Mouse (Mus musculus): Measurements from ENCODE around the gene Mtor. TPM values are rescaled to one million over a fixed set of nuclear protein-coding genes. Genes with fewer than 3 reads are reported as not detected.
A peak's percentile ranks its signal among the peaks of the same experiment; 100 is the strongest.

Mtor gene
- 36.3 and 42.7 TPM in 2 replicates for polyA plus RNA-seq (2012; rRNA removed)

- Histone ChIP-seq H3K27ac (ENCODE audit: insufficient read depth, low read length) (no peak within 1 kb of the TSS), H3K27me3 (ENCODE audit: control insufficient read depth, insufficient read depth, low read length) (no peaks in the 10 kb centered on the region), H3K4me1 (ENCODE audit: control insufficient read depth, insufficient read depth, low read length) (no peaks in the 10 kb centered on the region), H3K4me3 (replicated peaks; ENCODE audit: insufficient read depth, low read depth, low read length) (peak within 1 kb of the TSS; percentile 82)
- peak; percentile 93 to 98 for DNase-seq
- WGBS, result under 1% methylated on average over 56 of the region's 56 CpGs
- TF ChIP-seq CTCF (IDR thresholded peaks at IDR 0.05; ENCODE audit: borderline replicate concordance, insufficient read depth, low read depth, low read length) (no peak), POLR2A (IDR thresholded peaks at IDR 0.05; ENCODE audit: borderline replicate concordance, insufficient read depth, low read length) (peak; percentile 72)
Observed at GRCm38 (mm10) chr4:148448179-148448852, at the start of gene Mtor. Gene Mtor (plus strand): TSS chr4:148448611.

GRCm38 (mm10) chr4:148399437-148400094 lies 48.8 kb upstream of the Mtor start:
- no peaks in the 10 kb centered on the region for H3K27me3 ChIP-seq (ENCODE audit: control insufficient read depth, insufficient read depth, low read length)
- no peak overlapping the region for H3K4me3 ChIP-seq (replicated peaks; ENCODE audit: insufficient read depth, low read depth, low read length)
- H3K27ac ChIP-seq (ENCODE audit: insufficient read depth, low read length), result no peak overlapping the region
- 72% methylated on average over 9 of the region's 9 CpGs for WGBS
- H3K4me1 ChIP-seq (ENCODE audit: control insufficient read depth, insufficient read depth, low read length), result peaks cover 11% of the 10 kb centered on the region; the same call in 1 of the 2 replicates
- DNase-seq, result no peak
- TF ChIP-seq POLR2A (IDR thresholded peaks at IDR 0.05; ENCODE audit: borderline replicate concordance, insufficient read depth, low read length), result no peak

GRCm38 (mm10) chr4:148403402-148403801 lies 45.0 kb upstream of the Mtor start:
- Histone ChIP-seq H3K4me1 (ENCODE audit: control insufficient read depth, insufficient read depth, low read length) (peaks cover 13% of the 10 kb centered on the region), H3K27ac (ENCODE audit: insufficient read depth, low read length) (no peak overlapping the region), H3K4me3 (replicated peaks; ENCODE audit: insufficient read depth, low read depth, low read length) (peak overlapping the region; percentile 37), H3K27me3 (ENCODE audit: control insufficient read depth, insufficient read depth, low read length) (no peaks in the 10 kb centered on the region)
- peak; percentile 53 to 56 for DNase-seq
- no peak for TF ChIP-seq POLR2A (IDR thresholded peaks at IDR 0.05; ENCODE audit: borderline replicate concordance, insufficient read depth, low read length)
- TF ChIP-seq CTCF (IDR thresholded peaks at IDR 0.05; ENCODE audit: borderline replicate concordance, insufficient read depth, low read depth, low read length), result peak; percentile 28; the same call in 1 of the 2 replicates
- WGBS, result 13% methylated on average over 12 of the region's 12 CpGs

GRCm38 (mm10) chr4:148404748-148405147 lies 43.7 kb upstream of the Mtor start:
- no peak overlapping the region for H3K4me3 ChIP-seq (replicated peaks; ENCODE audit: insufficient read depth, low read depth, low read length)
- TF ChIP-seq POLR2A (IDR thresholded peaks at IDR 0.05; ENCODE audit: borderline replicate concordance, insufficient read depth, low read length) (no peak), CTCF (IDR thresholded peaks at IDR 0.05; ENCODE audit: borderline replicate concordance, insufficient read depth, low read depth, low read length) (no peak)
- H3K27me3 ChIP-seq (ENCODE audit: control insufficient read depth, insufficient read depth, low read length), result no peaks in the 10 kb centered on the region
- H3K27ac ChIP-seq (ENCODE audit: insufficient read depth, low read length), result no peak overlapping the region
- peaks cover 16% of the 10 kb centered on the region for H3K4me1 ChIP-seq (ENCODE audit: control insufficient read depth, insufficient read depth, low read length)
- no peak for DNase-seq
- WGBS, result 71% methylated on average over 11 of the region's 11 CpGs

- Histone ChIP-seq H3K4me3 (replicated peaks; ENCODE audit: insufficient read depth, low read depth, low read length) (no peak overlapping the region), H3K4me1 (ENCODE audit: control insufficient read depth, insufficient read depth, low read length) (peaks cover 16% of the 10 kb centered on the region), H3K27me3 (ENCODE audit: control insufficient read depth, insufficient read depth, low read length) (no peaks in the 10 kb centered on the region), H3K27ac (ENCODE audit: insufficient read depth, low read length) (no peak overlapping the region)
- TF ChIP-seq POLR2A (IDR thresholded peaks at IDR 0.05; ENCODE audit: borderline replicate concordance, insufficient read depth, low read length), result no peak
- no peak for TF ChIP-seq CTCF (IDR thresholded peaks at IDR 0.05; ENCODE audit: borderline replicate concordance, insufficient read depth, low read depth, low read length)
- DNase-seq, result no peak
- WGBS, result 77% methylated on average over 13 of the region's 13 CpGs
Observed at GRCm38 (mm10) chr4:148405255-148405788, 43.1 kb upstream of the Mtor start.

- WGBS, result 26% methylated on average over 10 of the region's 10 CpGs
- no peak overlapping the region for H3K27ac ChIP-seq (ENCODE audit: insufficient read depth, low read length)
Observed at GRCm38 (mm10) chr4:148408256-148408975, 40.0 kb upstream of the Mtor start.

GRCm38 (mm10) chr4:148415575-148415974 lies 32.8 kb upstream of the Mtor start:
- no peak for DNase-seq
- no peak overlapping the region for H3K27ac ChIP-seq (ENCODE audit: insufficient read depth, low read length)
- no peaks in the 10 kb centered on the region for H3K4me1 ChIP-seq (ENCODE audit: control insufficient read depth, insufficient read depth, low read length)
- WGBS, result 40% methylated on average over 16 of the region's 16 CpGs
- no peak for TF ChIP-seq CTCF (IDR thresholded peaks at IDR 0.05; ENCODE audit: borderline replicate concordance, insufficient read depth, low read depth, low read length)
- TF ChIP-seq POLR2A (IDR thresholded peaks at IDR 0.05; ENCODE audit: borderline replicate concordance, insufficient read depth, low read length), result no peak
- H3K27me3 ChIP-seq (ENCODE audit: control insufficient read depth, insufficient read depth, low read length), result no peaks in the 10 kb centered on the region
- H3K4me3 ChIP-seq (replicated peaks; ENCODE audit: insufficient read depth, low read depth, low read length), result no peak overlapping the region

More at GRCm38 (mm10) chr4:148408256-148408975, 40.0 kb upstream of the Mtor start:
- H3K27me3 ChIP-seq (ENCODE audit: control insufficient read depth, insufficient read depth, low read length), result no peaks in the 10 kb centered on the region
- DNase-seq, result peak in 1 of 2 experiments; percentile 32
- no peak for TF ChIP-seq POLR2A (IDR thresholded peaks at IDR 0.05; ENCODE audit: borderline replicate concordance, insufficient read depth, low read length)
- TF ChIP-seq CTCF (IDR thresholded peaks at IDR 0.05; ENCODE audit: borderline replicate concordance, insufficient read depth, low read depth, low read length), result no peak
- no peak overlapping the region for H3K4me3 ChIP-seq (replicated peaks; ENCODE audit: insufficient read depth, low read depth, low read length)
- peaks cover 10% of the 10 kb centered on the region for H3K4me1 ChIP-seq (ENCODE audit: control insufficient read depth, insufficient read depth, low read length)
